Mouse (Mus musculus) central nervous system, embryonic 11.5 days (tissue): Measurements from ENCODE around the gene Nfe2. TPM values are rescaled to one million over a fixed set of nuclear protein-coding genes. Genes with fewer than 3 reads are reported as not detected.

Experiments used
- polyA plus RNA-seq: library from polyadenylated mRNA; depleted of rRNA; stranded (reverse); fragments of >200 nt; gene quantifications from 2 replicates; pipeline ENCODE4 v1.2.3, GENCODE M21; 2012; rRNA removed

Gene Nfe2
- polyA plus RNA-seq: 7.1 and 11.3 TPM in 2 replicates

GRCm38 (mm10) chr15:103257790-103258728 lies at the start of gene Nfe2:
Gene Nfe2, minus strand, starts transcription at chr15:103258403.

GRCm38 (mm10) chr15:103272419-103273279 lies 14.4 kb upstream of the Nfe2 start, which contains the start of gene Copz1:
Gene Copz1, plus strand, starts transcription at chr15:103272714.

GRCm38 (mm10) chr15:103240160-103241028 lies 17.8 kb downstream of the Nfe2 start, which contains the start of gene Hnrnpa1:
Gene Hnrnpa1, plus strand, starts transcription at chr15:103240432.

GRCm38 (mm10) chr15:103239685-103240159 lies 18.5 kb downstream of the Nfe2 start, which contains the start of gene Cbx5:
Gene Cbx5, minus strand, starts transcription at chr15:103239816.

Other genes starting within 250 kb of the Nfe2 start
- gene Hoxc4, start 239.5 kb downstream of the Nfe2 start, polyA plus RNA-seq: 0.94 and 24.0 TPM in 2 replicates
- gene Smug1, start 91.3 kb downstream of the Nfe2 start, polyA plus RNA-seq: 16.9 and 31.1 TPM in 2 replicates
- gene Cbx5, start 18.6 kb downstream of the Nfe2 start, polyA plus RNA-seq: 168 and 169 TPM in 2 replicates
- gene Hnrnpa1, start 18.0 kb downstream of the Nfe2 start, polyA plus RNA-seq: 2,386 and 3,736 TPM in 2 replicates
- 176 and 188 TPM in 2 replicates for gene Copz1, start 14.3 kb upstream of the Nfe2 start, polyA plus RNA-seq
- 0.07 and 0.24 TPM in 2 replicates for gene Gpr84, start 52.2 kb upstream of the Nfe2 start, polyA plus RNA-seq
- gene Zfp385a, start 81.7 kb upstream of the Nfe2 start, polyA plus RNA-seq: 18.0 and 22.2 TPM in 2 replicates
- gene Itga5, start 108.4 kb upstream of the Nfe2 start, polyA plus RNA-seq: 14.7 and 28.5 TPM in 2 replicates
- 0.28 and 0.57 TPM in 2 replicates for gene Gtsf1, start 172.1 kb upstream of the Nfe2 start, polyA plus RNA-seq
- gene Gtsf2, start 190.1 kb upstream of the Nfe2 start, polyA plus RNA-seq: 0.19 and 0.20 TPM in 2 replicates
- 2.1 and 2.9 TPM in 2 replicates for gene Nckap1l, start 195.4 kb upstream of the Nfe2 start, polyA plus RNA-seq
- 26.8 and 30.8 TPM in 2 replicates for gene Pde1b, start 244.6 kb upstream of the Nfe2 start, polyA plus RNA-seq